ENCODE assay signal across 24 mouse cellular contexts in the genomic region with DNA sequence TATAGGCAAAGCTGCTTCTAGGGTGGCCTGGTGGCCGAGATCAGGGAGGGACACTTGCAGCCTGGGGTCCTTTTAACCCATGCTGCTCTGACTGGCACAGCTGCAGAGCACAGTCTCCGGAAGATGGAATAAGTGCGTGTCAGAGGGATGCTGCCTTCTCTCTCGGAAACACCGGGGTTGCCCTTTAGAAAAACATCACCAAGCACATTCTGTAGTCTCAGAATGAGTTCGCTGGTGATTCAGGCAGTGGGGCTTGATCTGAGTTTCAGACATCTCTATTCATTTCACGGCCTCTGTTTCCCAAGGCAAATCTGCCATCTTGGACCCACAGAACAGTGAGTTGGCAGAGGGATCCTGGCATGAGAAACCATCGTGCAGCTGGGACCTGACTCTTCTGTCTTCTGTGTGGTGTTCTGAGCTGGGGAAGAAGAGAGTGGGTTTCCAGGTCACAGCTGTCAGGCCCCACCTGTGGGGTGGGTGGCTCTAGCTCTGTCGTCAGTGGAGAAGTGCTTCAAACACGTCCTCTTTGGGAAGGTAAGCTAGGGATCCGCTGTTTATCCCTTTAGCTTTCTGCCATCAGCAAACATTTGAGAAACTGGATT. TPM values are rescaled to one million over a fixed set of nuclear protein-coding genes. Genes with fewer than 3 reads are reported as not detected.
DNase-seq lines count a peak whose midpoint lies in the region; ATAC-seq lines count a peak whose summit lies in the region.
"Had no signal": no experiment of that assay in that cellular context is flagged by ENCODE, and none has a peak within 500 bp of the region (broad histone marks: within the 10 kb centered on the region; RNA-seq: fewer than 3 reads in every experiment).

No protein-coding gene starts in this region.

- intact Hi-C loops in left cerebral cortex, postnatal 4 days (cut with DNase I), result no loop called here

- peak; percentile 24 for DNase-seq in left cerebral cortex, postnatal 4 days
- DNase-seq in left cerebral cortex, adult 9 months (ENCODE audit: low spot score in 2 of 2), result no peak
- DNase-seq in thymus, postnatal 0 days (ENCODE audit: low spot score), result peak; percentile 92
- DNase-seq in thymus, postnatal 4 days, result peak; percentile 72
- DNase-seq in heart, adult 8-10 months (ENCODE audit: low spot score), result no peak
- DNase-seq in urinary bladder, postnatal 25 days (ENCODE audit: low spot score), result no peak
- DNase-seq: adrenal gland, postnatal 36 days; cerebellum, adult 9-10 months; gastrocnemius, adult 2 months; gastrocnemius, postnatal 36 days; heart, postnatal 4 days; kidney, adult 11 months; kidney, postnatal 36 days; liver, embryonic 13.5 days; lung, adult 18-20 months; lung, postnatal 4 days; retina, postnatal 1 day; right cerebral cortex, postnatal 14 days had no signal

- peak; percentile 48 for ATAC-seq in activated CD4-positive, CD25-positive, alpha-beta regulatory T cell, adult 4 months
- ATAC-seq: forebrain, embryonic 16.5 days; lung, postnatal 0 days; midbrain, embryonic 13.5 days had no signal

RNA-seq across cellular contexts. Expression of a gene that starts 13.3 kb away (rescaled TPM):
- under 1 TPM in 1 of 2 experiments, not detected in 1; 0.28 TPM for total RNA-seq in left cerebral cortex, postnatal 4 days (2021)
- polyA plus RNA-seq in activated CD4-positive, CD25-positive, alpha-beta regulatory T cell, adult 4 months (2017; shearing (Covaris generic)), result 100 to 1,000 TPM; 370 TPM
- 282 TPM in 2 replicates for polyA plus RNA-seq in thymus, postnatal 0 days (2015; fragmentation: Nextera tagmentation; extraction: Ambion mirVana)
- 1 to 10 TPM in 1 of 4 experiments, under 1 TPM in 3; 0.16 to 1.1 (median 0.46) TPM for total RNA-seq in heart, adult 8-10 months (2022)
- total RNA-seq: layer of hippocampus, postnatal 25 days; left cerebral cortex, adult 8-10 months had no signal

RNA-seq across cellular contexts. Expression of a gene that starts 38.3 kb away (rescaled TPM):
- total RNA-seq in left cerebral cortex, postnatal 4 days (2021), result 10 to 100 TPM; 14.0 to 17.9 TPM
- polyA plus RNA-seq in activated CD4-positive, CD25-positive, alpha-beta regulatory T cell, adult 4 months (2017; shearing (Covaris generic)), result 10 to 100 TPM; 24.1 to 24.2 TPM
- polyA plus RNA-seq in thymus, postnatal 0 days (2015; fragmentation: Nextera tagmentation; extraction: Ambion mirVana), result 70.5 and 73.3 TPM in 2 replicates
- 100 to 1,000 TPM in 3 of 4 experiments, 10 to 100 TPM in 1; 98.7 to 109 (median 103) TPM for total RNA-seq in heart, adult 8-10 months (2022)

Comparison
In these comparisons a context has a peak if more than half of its experiments do, and no peak if none do; other contexts are left out.
1. DNase-seq: peak in left cerebral cortex, postnatal 4 days (single experiment), thymus, postnatal 0 days (single experiment) and thymus, postnatal 4 days (single experiment); none in left cerebral cortex, adult 9 months (0 of 2), heart, adult 8-10 months (single experiment) and urinary bladder, postnatal 25 days (single experiment).
2. RNA of a gene that starts 38.3 kb away (total RNA-seq): 98.7 to 109 TPM in heart, adult 8-10 months; 14.0 to 17.9 TPM in left cerebral cortex, postnatal 4 days; every median in the first group is over 4 times any median in the second.